Mouse (Mus musculus): ENCODE measurements around the gene Slc5a4b.

Slc5a4b gene

DNA sequence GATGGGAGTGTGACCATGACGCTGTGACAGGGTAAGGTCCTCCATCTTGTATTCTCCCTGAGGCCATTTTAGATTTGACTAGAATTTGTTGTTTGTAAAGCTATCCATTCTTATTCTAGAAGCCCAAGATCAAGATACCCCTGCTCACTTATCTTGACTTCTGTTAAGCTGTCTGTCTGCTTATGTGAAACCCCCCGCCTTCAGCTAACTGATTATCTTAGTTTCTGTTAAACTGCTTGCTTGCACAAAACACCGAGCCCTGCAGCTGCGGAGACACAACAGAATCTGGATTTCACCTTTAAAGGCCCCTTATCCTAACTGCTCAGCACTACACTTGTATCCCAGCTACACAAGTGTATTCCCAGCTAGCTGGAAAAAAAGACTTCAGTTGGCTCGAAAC lies 73.8 kb downstream of the Slc5a4b start:
- DNase-seq = no peak

GRCm38 (mm10) chr10:76035277-76035676 lies 75.5 kb downstream of the Slc5a4b start:
- DNase-seq = no peak

GRCm38 (mm10) chr10:76034001-76034600 lies 76.7 kb downstream of the Slc5a4b start:
- no peak for DNase-seq

DNA sequence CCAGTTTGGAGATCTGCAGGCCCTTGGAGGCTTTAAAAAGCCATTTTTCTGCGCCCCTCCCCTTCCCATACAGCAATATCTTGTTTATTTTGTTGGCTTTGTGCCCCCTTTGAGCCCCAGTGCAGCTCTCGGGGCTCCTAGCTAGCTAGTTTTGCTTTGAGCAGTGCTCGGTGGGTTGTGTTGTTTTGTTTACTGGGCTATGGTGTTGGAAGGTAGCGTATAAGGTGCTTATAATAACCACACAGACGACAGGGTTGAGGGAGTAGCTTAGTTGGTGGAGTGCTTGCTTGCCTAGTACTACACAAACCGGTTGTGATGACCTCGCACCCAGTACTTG lies 77.7 kb downstream of the Slc5a4b start:
- DNase-seq = no peak

- DNase-seq = peak; percentile 97
Observed at GRCm38 (mm10) chr10:76032402-76033118, 78.2 kb downstream of the Slc5a4b start, which contains the start of gene Zfp280b. TSS of gene Zfp280b (plus strand) at chr10:76032650.

- no peak for DNase-seq
Observed at GRCm38 (mm10) chr10:76031511-76032401, 79.0 kb downstream of the Slc5a4b start.

GRCm38 (mm10) chr10:76030496-76030895 lies 80.3 kb downstream of the Slc5a4b start:
- no peak for DNase-seq

DNA sequence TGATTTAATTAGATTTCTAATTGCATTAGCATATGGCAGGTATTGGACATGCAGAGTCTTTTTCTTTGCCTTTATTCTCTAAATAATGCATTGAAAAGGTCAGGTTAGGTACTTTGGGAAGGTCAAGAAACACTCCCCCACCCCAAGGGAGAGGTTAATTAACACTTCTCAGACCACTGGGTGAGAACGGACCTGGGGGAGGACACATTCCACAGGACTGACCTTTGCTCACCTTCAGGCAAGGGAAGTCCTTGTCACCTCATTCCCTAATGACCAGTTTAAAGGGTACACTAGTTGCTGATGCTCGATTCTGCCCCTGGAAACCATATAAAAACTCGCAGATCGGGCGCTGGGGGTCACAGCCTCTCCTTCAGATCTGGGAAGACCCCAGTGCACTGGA lies 81.5 kb downstream of the Slc5a4b start:
- no peak for DNase-seq

GRCm38 (mm10) chr10:76028396-76028795 lies 82.4 kb downstream of the Slc5a4b start:
- no peak for DNase-seq

GRCm38 (mm10) chr10:76028016-76028366 lies 82.8 kb downstream of the Slc5a4b start:
- no peak for DNase-seq

GRCm38 (mm10) chr10:76027127-76028015 lies 83.4 kb downstream of the Slc5a4b start:
- DNase-seq = no peak

- no peak for DNase-seq
Observed at GRCm38 (mm10) chr10:76025470-76026190, 85.1 kb downstream of the Slc5a4b start.

DNA sequence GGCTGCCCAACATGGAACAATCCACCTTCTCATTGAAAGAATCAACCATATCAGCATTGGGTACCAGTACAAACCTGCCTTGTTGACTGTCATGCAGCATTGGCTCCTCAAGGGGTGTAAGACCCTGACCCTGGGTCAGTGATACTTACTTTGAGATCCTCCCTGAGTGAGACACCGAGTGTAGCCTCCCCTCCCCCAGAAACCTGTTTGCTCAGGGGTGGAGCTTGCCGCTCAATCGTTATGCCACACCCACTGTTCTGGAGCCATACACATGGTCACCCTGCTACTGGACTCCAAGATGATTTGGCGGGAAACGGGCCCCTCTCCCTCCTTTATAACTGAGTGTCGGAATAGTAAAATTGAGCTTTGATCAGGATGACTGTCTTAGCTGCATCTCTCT lies 86.8 kb downstream of the Slc5a4b start:
- DNase-seq = no peak

DNA sequence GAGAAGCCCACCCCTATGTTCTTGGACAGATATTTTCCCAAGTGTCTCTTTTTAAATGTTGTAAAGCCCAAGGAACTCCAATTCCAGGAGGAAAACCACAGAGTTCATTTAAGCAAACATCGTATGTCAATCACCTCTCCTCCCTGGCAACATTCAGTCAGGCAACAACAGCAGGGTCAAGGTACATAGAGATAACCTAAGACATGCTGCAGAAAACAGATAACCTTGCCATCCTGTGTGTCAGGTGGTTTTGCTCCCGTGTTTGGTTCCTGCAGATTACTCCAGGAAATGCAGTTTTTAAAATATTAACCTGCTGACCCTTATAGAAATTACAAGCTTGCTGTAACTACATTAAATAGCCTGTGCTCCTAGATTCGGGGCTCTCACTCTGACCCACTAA lies 89.0 kb downstream of the Slc5a4b start:
- no peak for DNase-seq

DNA sequence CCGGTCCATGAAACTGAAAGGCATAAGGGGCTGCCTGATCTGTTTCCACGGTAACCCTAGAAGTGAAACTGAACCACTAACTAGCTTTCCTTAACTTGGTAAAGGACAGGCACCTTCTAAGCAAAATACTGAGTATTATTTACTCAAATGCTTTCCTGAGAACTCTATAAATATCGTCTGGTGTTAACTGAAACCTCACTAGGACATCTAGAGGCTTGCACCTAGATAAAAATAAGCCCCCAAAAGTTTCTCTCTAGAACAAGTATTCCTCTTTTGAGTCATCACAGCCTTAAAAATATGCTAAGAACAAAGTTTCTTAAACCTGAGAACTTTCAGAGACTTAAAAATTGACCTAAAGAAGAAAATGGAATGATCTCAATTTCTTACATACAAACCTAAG lies 93.9 kb downstream of the Slc5a4b start:
- no peak for DNase-seq

GRCm38 (mm10) chr10:76012922-76013321 lies 97.8 kb downstream of the Slc5a4b start:
- DNase-seq = no peak

DNA sequence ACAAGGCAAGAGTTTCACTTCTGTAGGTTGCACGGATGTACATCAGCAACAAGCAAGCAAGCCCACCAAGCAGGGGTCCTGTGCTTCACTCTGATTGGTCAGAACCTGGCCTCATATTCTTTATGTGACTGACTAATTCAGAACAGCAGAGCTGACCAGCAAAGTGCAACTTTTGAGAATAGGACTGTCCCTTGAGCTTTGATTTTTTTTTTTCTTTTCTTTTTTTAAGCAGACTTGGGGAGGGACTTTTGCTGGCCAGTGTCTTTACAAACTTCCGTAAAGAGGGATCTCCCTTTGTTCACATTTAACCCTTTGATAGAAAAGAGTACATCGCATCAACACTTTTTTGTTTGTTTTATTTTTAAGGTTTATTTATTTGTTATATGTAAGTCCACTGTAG lies 100.9 kb downstream of the Slc5a4b start:
- no peak for DNase-seq
